Mouse (Mus musculus) heart, embryonic 16.5 days (tissue): ENCODE measurements around the gene Zbtb9. TPM values are rescaled to one million over a fixed set of nuclear protein-coding genes. Genes with fewer than 3 reads are reported as not detected.
"Not testable (repeated sequence)": the region's sequence is repeated elsewhere in the genome, so short reads cannot be mapped to it uniquely, and the experiment has no call there.

ENCODE experiments used
- ATAC-seq: fragments of 200-750 bp; cut with Nextera tagmentation; replicated peaks from 2 replicates; pipeline ENCODE4 v1.8.0; 2017; ENCODE audit warnings: moderate number of reproducible peaks; ENCODE audit not compliant: insufficient read depth, low FRiP score; ENCODE audit errors: extremely low read depth
- H3K27ac ChIP-seq: fragments of 300-500 bp; sonication (generic); 2 replicates; pipeline ENCODE4 v1.5.1; 2014; ENCODE audit warnings: mild to moderate bottlenecking, low read length, control low read depth, moderate library complexity
- H3K27me3 ChIP-seq: fragments of 300-500 bp; sonication (generic); 2 replicates; pipeline ENCODE4 v1.6.1; 2014; ENCODE audit warnings: low read length, mixed read lengths; ENCODE audit not compliant: control insufficient read depth, insufficient read depth
- H3K36me3 ChIP-seq: fragments of 300-500 bp; sonication (generic); 2 replicates; pipeline ENCODE4 v1.6.1; 2014; ENCODE audit not compliant: control insufficient read depth, insufficient read depth
- H3K4me1 ChIP-seq: fragments of 300-500 bp; sonication (generic); 2 replicates; pipeline ENCODE4 v1.6.1; 2014; ENCODE audit warnings: low read length, mixed read lengths; ENCODE audit not compliant: control insufficient read depth, insufficient read depth
- H3K4me2 ChIP-seq: fragments of 300-500 bp; sonication (generic); 2 replicates; pipeline ENCODE4 v1.6.1; 2014; ENCODE audit warnings: low read depth, mild to moderate bottlenecking, control low read depth, low read length
- H3K4me3 ChIP-seq: fragments of 300-500 bp; sonication (generic); 2 replicates; pipeline ENCODE4 v1.5.1; 2014; ENCODE audit warnings: mild to moderate bottlenecking, control low read depth, low read length
- H3K9ac ChIP-seq: fragments of 300-500 bp; sonication (generic); 2 replicates; pipeline ENCODE4 v1.6.1; 2014; ENCODE audit warnings: low read length, control low read depth
- H3K9me3 ChIP-seq: fragments of 300-500 bp; sonication (generic); replicated peaks from 2 replicates; pipeline ENCODE4 v1.6.1; 2016; ENCODE audit warnings: low read length; ENCODE audit not compliant: control insufficient read depth
- WGBS: fragments of 180-500 bp; shearing (Covaris S2); extraction: QIAGEN DNeasy Blood & Tissue Kit; methylation state at CpG from one replicate; pipeline ENCODE4 v1.1.7; 2014; 5-methylcytosine and 5-hydroxymethylcytosine counted together
- polyA plus RNA-seq: library from polyadenylated mRNA; unstranded; fragments of >200 nt; fragmentation: Nextera tagmentation; extraction: Ambion mirVana; gene quantifications from 2 replicates; pipeline ENCODE4 v1.2.1, GENCODE M21; 2015

Zbtb9 gene
- polyA plus RNA-seq, result 10.0 and 12.0 TPM in 2 replicates

- H3K4me1 ChIP-seq, result peaks cover 22% of the 10 kb centered on the region
- peak within 1 kb of the TSS; percentile 90 for H3K4me2 ChIP-seq
- peak within 1 kb of the TSS; percentile 84 for H3K27ac ChIP-seq
- peak; percentile 99 for ATAC-seq
- H3K9me3 ChIP-seq, result no peaks in the 10 kb centered on the region
- H3K9ac ChIP-seq, result peak within 1 kb of the TSS; percentile 91
- H3K36me3 ChIP-seq, result peaks cover 25% of the 10 kb centered on the region
- WGBS, result under 1% methylated on average over 72 of the region's 75 CpGs
- peak within 1 kb of the TSS; percentile 91 for H3K4me3 ChIP-seq
- H3K27me3 ChIP-seq, result no peaks in the 10 kb centered on the region
Observed at GRCm38 (mm10) chr17:26972703-26973574, at the start of gene Zbtb9. Gene Zbtb9, plus strand, starts transcription at chr17:26973167.

GRCm38 (mm10) chr17:26925414-26925813 lies 47.6 kb upstream of the Zbtb9 start:
- WGBS, result 91% methylated on average over 9 of the region's 9 CpGs
- not testable (repeated sequence) for H3K27ac ChIP-seq, H3K27me3 ChIP-seq, H3K9me3 ChIP-seq, H3K4me3 ChIP-seq, H3K4me1 ChIP-seq, H3K9ac ChIP-seq, H3K4me2 ChIP-seq, ATAC-seq
- H3K36me3 ChIP-seq, result peaks cover 11% of the 10 kb centered on the region

DNA sequence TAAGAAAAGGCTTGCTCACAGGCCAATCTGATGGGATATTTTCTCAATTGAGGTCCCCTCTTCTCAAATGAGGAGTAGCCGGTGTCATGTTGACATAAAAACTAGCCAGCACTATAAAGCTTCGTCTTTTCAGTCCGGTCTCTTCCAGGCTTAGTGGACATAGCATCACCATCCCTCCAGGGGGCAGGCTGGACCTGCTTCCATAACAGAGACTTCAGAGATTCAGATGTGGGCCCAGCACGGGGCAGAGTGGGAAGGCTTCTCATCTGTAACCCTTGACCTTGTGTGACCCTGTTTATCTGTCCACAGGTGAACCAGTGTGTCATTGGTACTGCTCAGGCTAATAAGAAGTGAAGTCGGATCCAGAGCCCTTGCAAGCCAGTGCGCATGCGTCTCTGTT lies 41.2 kb upstream of the Zbtb9 start:
- peaks cover 18% of the 10 kb centered on the region for H3K36me3 ChIP-seq
- WGBS, result 67% methylated on average over 7 of the region's 7 CpGs
- not testable (repeated sequence) for H3K4me2 ChIP-seq, H3K27me3 ChIP-seq, H3K9ac ChIP-seq, ATAC-seq, H3K4me3 ChIP-seq, H3K4me1 ChIP-seq, H3K9me3 ChIP-seq
- H3K27ac ChIP-seq, result peak overlapping the region; percentile 23; the same call in 1 of the 2 replicates

DNA sequence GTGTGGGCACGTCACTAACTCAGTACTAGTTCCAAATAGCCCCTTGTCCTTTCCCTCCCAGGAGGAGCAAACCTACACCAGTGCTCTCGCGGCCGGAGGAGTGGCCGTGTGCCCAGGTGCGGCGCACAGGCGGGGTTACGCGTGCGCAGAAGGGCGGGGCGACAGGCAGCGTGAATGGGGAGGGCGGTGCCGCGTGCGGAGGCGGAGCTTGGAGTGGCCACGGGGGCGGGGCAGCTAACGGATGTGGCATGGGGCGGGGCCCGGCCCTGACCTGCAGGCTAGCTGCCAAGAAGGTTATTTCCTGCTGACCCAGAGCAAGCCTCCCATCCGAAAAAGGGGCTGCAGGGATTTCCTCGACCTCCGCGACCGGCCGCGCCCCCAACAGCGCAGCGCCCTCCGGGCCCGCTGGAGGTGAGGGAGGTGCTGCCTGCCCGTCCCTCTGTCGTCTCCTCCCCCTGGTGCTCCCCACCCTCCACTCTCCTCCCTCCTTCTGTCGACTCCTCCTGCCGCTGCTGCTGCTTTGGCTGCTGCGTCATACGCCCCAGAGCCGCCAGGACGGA lies 40.0 kb upstream of the Zbtb9 start, which contains the start of gene Phf1:
Gene Phf1 (plus strand): TSS at position 214 of the 560 bp plus-strand sequence.
- Histone ChIP-seq H3K36me3 (peaks cover 18% of the 10 kb centered on the region), H3K4me2 (peak within 1 kb of the TSS; percentile 99), H3K9ac (peak within 1 kb of the TSS; percentile 95), H3K9me3 (no peaks in the 10 kb centered on the region), H3K4me1 (peaks cover 10% of the 10 kb centered on the region), H3K27ac (peak within 1 kb of the TSS; percentile 90), H3K27me3 (no peaks in the 10 kb centered on the region), H3K4me3 (peak within 1 kb of the TSS; percentile 93)
- ATAC-seq, result peak; percentile 90
- 0% methylated on average over 42 of the region's 43 CpGs for WGBS

DNA sequence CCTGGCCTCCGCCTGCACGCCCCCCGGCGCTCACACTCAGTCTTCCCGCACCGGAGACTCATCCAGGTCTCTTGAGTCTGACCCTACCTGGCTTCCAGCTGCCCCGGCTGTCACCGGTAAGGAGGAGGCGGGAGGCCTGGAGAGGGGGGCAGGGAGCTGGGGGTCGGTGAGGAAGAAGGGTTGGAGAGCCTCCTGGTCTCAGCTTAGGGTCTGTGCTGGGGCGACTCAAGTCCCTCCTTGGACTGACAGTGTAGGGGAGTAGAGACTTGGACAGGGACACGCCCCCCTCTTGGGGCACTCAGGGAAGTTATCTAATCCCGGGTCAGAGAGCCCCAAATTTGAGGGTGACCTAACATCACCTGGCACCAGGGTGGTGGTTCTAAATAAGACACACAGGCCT lies 39.5 kb upstream of the Zbtb9 start:
- peak overlapping the region; percentile 93 for H3K4me3 ChIP-seq
- H3K9ac ChIP-seq, result peak overlapping the region; percentile 95
- H3K27me3 ChIP-seq, result no peaks in the 10 kb centered on the region
- no peaks in the 10 kb centered on the region for H3K9me3 ChIP-seq
- peak overlapping the region; percentile 90 for H3K27ac ChIP-seq
- H3K36me3 ChIP-seq, result peaks cover 18% of the 10 kb centered on the region
- H3K4me1 ChIP-seq, result peaks cover 15% of the 10 kb centered on the region
- peak; percentile 7; the same call in 1 of the 2 replicates for ATAC-seq
- peak overlapping the region; percentile 99 for H3K4me2 ChIP-seq
- WGBS, result 4% methylated on average over 13 of the region's 13 CpGs

DNA sequence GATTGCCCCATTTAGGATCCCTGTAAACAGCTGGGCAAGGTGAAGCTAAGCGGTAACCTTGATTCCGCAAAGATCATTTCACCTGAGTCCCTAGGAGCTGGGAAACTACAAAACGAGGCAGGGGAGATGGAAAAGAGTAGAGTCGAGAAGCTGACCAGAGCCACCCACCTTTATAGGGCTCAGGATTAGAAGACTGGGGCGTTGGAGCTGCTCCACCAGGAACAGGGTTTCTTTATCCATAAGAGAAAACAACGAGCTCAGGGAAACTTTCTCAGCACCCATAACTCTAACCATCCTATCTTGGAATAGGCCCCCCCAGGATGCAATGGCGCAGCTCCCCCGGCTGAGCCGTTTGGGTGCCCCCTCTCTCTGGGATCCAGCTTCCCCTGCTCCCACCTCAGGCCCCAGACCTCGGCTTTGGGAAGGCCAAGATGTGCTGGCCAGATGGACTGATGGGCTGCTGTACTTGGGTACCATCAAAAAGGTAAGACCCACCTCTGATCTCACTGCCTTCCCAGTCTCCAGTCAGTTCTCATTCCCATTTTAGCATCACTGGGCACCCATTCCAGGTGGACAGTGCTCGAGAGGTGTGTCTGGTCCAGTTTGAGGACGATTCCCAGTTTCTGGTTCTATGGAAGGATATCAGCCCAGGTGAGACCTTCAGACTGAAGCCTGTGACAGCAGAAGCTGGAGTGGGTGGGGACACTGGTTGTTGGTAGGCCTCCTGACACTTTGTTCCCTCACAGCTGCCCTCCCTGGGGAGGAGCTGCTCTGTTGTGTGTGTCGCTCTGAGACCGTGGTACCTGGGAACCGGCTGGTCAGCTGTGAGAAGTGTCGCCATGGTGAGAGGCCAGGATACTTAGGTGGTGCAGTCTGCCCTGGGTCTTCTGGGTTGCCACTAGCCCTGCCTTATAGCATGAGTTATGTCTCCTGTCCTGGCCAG lies 38.8 kb upstream of the Zbtb9 start:
- Histone ChIP-seq H3K9ac (peak overlapping the region; percentile 95), H3K4me1 (peaks cover 18% of the 10 kb centered on the region), H3K36me3 (peaks cover 15% of the 10 kb centered on the region), H3K9me3 (no peaks in the 10 kb centered on the region), H3K27me3 (no peaks in the 10 kb centered on the region), H3K4me2 (peak overlapping the region; percentile 99), H3K27ac (no peak overlapping the region), H3K4me3 (peak overlapping the region; percentile 93)
- 75% methylated on average over 16 of the region's 16 CpGs for WGBS
- ATAC-seq, result no peak

DNA sequence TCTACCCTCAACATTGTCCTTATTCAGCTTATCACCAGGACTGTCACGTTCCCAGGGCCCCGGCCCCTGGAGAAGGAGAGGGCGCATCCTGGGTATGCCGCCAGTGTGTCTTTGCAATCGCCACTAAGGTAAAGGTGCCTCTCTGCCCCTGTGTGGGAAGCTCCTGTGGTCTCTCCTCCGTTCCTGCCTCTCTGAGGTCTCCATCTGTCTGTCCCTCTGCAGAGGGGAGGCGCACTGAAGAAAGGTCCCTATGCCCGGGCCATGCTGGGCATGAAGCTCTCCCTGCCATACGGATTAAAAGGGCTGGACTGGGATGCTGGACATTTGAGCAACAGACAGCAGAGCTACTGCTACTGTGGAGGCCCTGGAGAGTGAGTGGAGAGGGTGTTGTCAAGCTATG lies 37.9 kb upstream of the Zbtb9 start:
- peaks cover 12% of the 10 kb centered on the region for H3K36me3 ChIP-seq
- peaks cover 20% of the 10 kb centered on the region for H3K4me1 ChIP-seq
- H3K4me2 ChIP-seq, result no peak overlapping the region
- H3K4me3 ChIP-seq, result no peak overlapping the region
- H3K9ac ChIP-seq, result no peak overlapping the region
- no peaks in the 10 kb centered on the region for H3K27me3 ChIP-seq
- no peak for ATAC-seq
- H3K9me3 ChIP-seq, result no peaks in the 10 kb centered on the region
- 93% methylated on average over 9 of the region's 9 CpGs for WGBS
- no peak overlapping the region for H3K27ac ChIP-seq

- H3K4me2 ChIP-seq, result no peak overlapping the region
- H3K9me3 ChIP-seq, result no peaks in the 10 kb centered on the region
- H3K36me3 ChIP-seq, result peaks cover 9% of the 10 kb centered on the region
- H3K27me3 ChIP-seq, result no peaks in the 10 kb centered on the region
- 77% methylated on average over 12 of the region's 12 CpGs for WGBS
- peaks cover 28% of the 10 kb centered on the region for H3K4me1 ChIP-seq
- no peak overlapping the region for H3K4me3 ChIP-seq
- no peak overlapping the region for H3K9ac ChIP-seq
- no peak overlapping the region for H3K27ac ChIP-seq
- no peak for ATAC-seq
Observed at GRCm38 (mm10) chr17:26936453-26936852, 36.5 kb upstream of the Zbtb9 start.
